Mouse (Mus musculus): Measurements from ENCODE around the gene C1ra. TPM values are rescaled to one million over a fixed set of nuclear protein-coding genes. Genes with fewer than 3 reads are reported as not detected.

Gene C1ra
- polyA plus RNA-seq, 1 experiment from 2014 or later: 0.19 TPM

- Histone ChIP-seq H3K9me3 (replicated peaks) (no peaks in the 10 kb centered on the region; the same call in 1 of the 2 replicates), H3K9ac (no peak overlapping the region), H3K27me3 (replicated peaks) (no peaks in the 10 kb centered on the region), H3K4me2 (no peak overlapping the region), H3K27ac (ENCODE audit: poor library complexity, severe bottlenecking) (no peak overlapping the region), H3K36me3 (no peaks in the 10 kb centered on the region), H3K4me3 (no peak overlapping the region), H3K4me1 (replicated peaks) (no peaks in the 10 kb centered on the region)
- 39% methylated on average over 2 of the region's 2 CpGs for WGBS
- ATAC-seq (ENCODE audit: insufficient number of reproducible peaks, low FRiP score): no peak
These were observed 24.7 kb upstream of the C1ra start for GRCm38 (mm10) chr6:124487509-124487908.

- Histone ChIP-seq H3K4me1 (replicated peaks) (peaks cover 6% of the 10 kb centered on the region; the same call in 1 of the 2 replicates), H3K9ac (no peak overlapping the region), H3K36me3 (no peaks in the 10 kb centered on the region), H3K27me3 (replicated peaks) (no peaks in the 10 kb centered on the region), H3K27ac (ENCODE audit: poor library complexity, severe bottlenecking) (no peak overlapping the region), H3K9me3 (replicated peaks) (no peaks in the 10 kb centered on the region; the same call in 1 of the 2 replicates), H3K4me3 (no peak overlapping the region), H3K4me2 (no peak overlapping the region)
- no peak for ATAC-seq (ENCODE audit: insufficient number of reproducible peaks, low FRiP score)
- 70% methylated on average over 4 of the region's 4 CpGs for WGBS
These were observed 23.3 kb upstream of the C1ra start for GRCm38 (mm10) chr6:124488952-124489351.

DNA sequence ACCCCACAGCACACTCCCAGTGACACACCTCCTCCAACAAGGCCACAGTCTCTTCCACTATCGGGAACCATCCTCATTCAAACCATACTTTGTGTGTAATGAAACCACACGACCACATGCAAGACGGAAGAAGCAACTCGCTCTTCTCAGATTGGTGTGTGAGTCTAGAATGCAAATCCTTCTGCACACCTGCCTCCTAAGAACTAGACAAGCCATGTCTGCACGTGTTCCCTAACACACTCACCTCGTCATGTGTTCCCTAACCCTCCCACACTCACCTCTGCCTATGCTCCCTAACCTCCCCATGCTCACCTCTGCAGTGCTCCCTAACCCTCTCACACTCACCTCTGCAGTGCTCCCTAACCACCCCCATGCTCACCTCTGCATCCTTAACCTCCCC is 20.8 kb upstream of the C1ra start:
- 76% methylated on average over 6 of the region's 6 CpGs for WGBS
- ATAC-seq (ENCODE audit: insufficient number of reproducible peaks, low FRiP score): no peak
- no peak overlapping the region for H3K27ac ChIP-seq (ENCODE audit: poor library complexity, severe bottlenecking)
- H3K9ac ChIP-seq: no peak overlapping the region
- H3K36me3 ChIP-seq: no peaks in the 10 kb centered on the region
- no peak overlapping the region for H3K4me3 ChIP-seq
- no peak overlapping the region for H3K4me2 ChIP-seq
- peaks cover 6% of the 10 kb centered on the region; the same call in 1 of the 2 replicates for H3K4me1 ChIP-seq (replicated peaks)
- H3K9me3 ChIP-seq (replicated peaks): peaks cover 2% of the 10 kb centered on the region; the same call in 1 of the 2 replicates
- H3K27me3 ChIP-seq (replicated peaks): no peaks in the 10 kb centered on the region

- Histone ChIP-seq H3K4me1 (replicated peaks) (peaks cover 6% of the 10 kb centered on the region; the same call in 1 of the 2 replicates), H3K36me3 (no peaks in the 10 kb centered on the region), H3K9me3 (replicated peaks) (0 out of 2 replicates have a peak, but pooled peaks cover 2% of the 10 kb centered on the region), H3K4me3 (no peak within 1 kb of the TSS), H3K27me3 (replicated peaks) (no peaks in the 10 kb centered on the region), H3K9ac (no peak within 1 kb of the TSS), H3K4me2 (no peak within 1 kb of the TSS), H3K27ac (ENCODE audit: poor library complexity, severe bottlenecking) (no peak within 1 kb of the TSS)
- 51% methylated on average over 4 of the region's 4 CpGs for WGBS
- ATAC-seq (ENCODE audit: insufficient number of reproducible peaks, low FRiP score): peak; percentile 81
These were observed 19.2 kb upstream of the C1ra start, which contains the start of gene C1rl for GRCm38 (mm10) chr6:124492842-124493561. C1rl (plus strand) TSS chr6:124493113.

DNA sequence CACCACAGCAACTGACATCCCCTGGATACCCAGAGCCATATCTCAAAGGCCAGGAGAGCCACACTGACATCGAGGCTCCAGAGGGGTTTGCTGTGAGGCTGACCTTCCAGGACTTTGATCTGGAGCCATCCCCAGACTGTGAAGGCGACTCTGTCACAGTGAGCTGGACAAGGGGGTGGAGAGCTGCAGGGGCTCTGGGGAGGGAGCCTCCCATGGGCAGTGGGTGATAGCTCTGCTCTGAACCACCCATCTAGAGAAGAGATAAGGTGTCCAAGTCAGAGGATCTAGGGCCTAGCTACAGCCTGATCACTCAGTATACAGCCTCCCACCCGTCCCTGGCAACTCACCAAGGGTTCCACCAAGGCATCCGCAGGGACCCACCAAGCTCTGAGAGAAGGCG is 18.3 kb upstream of the C1ra start:
- H3K36me3 ChIP-seq: no peaks in the 10 kb centered on the region
- WGBS: 71% methylated on average over 5 of the region's 5 CpGs
- H3K27ac ChIP-seq (ENCODE audit: poor library complexity, severe bottlenecking): no peak overlapping the region
- H3K4me1 ChIP-seq (replicated peaks): peaks cover 6% of the 10 kb centered on the region; the same call in 1 of the 2 replicates
- H3K4me3 ChIP-seq: no peak overlapping the region
- H3K9me3 ChIP-seq (replicated peaks): 0 out of 2 replicates have a peak, but pooled peaks cover 2% of the 10 kb centered on the region
- H3K27me3 ChIP-seq (replicated peaks): no peaks in the 10 kb centered on the region
- ATAC-seq (ENCODE audit: insufficient number of reproducible peaks, low FRiP score): peak; percentile 40; the same call in 1 of the 2 replicates
- no peak overlapping the region for H3K9ac ChIP-seq
- H3K4me2 ChIP-seq: no peak overlapping the region

GRCm38 (mm10) chr6:124496054-124496453 is 16.2 kb upstream of the C1ra start:
- Histone ChIP-seq H3K36me3 (no peaks in the 10 kb centered on the region), H3K9ac (no peak overlapping the region), H3K27me3 (replicated peaks) (no peaks in the 10 kb centered on the region), H3K27ac (ENCODE audit: poor library complexity, severe bottlenecking) (no peak overlapping the region), H3K9me3 (replicated peaks) (0 out of 2 replicates have a peak, but pooled peaks cover 2% of the 10 kb centered on the region), H3K4me1 (replicated peaks) (peaks cover 6% of the 10 kb centered on the region; the same call in 1 of the 2 replicates), H3K4me2 (no peak overlapping the region), H3K4me3 (no peak overlapping the region)
- WGBS: 84% methylated on average over 5 of the region's 5 CpGs
- no peak for ATAC-seq (ENCODE audit: insufficient number of reproducible peaks, low FRiP score)

DNA sequence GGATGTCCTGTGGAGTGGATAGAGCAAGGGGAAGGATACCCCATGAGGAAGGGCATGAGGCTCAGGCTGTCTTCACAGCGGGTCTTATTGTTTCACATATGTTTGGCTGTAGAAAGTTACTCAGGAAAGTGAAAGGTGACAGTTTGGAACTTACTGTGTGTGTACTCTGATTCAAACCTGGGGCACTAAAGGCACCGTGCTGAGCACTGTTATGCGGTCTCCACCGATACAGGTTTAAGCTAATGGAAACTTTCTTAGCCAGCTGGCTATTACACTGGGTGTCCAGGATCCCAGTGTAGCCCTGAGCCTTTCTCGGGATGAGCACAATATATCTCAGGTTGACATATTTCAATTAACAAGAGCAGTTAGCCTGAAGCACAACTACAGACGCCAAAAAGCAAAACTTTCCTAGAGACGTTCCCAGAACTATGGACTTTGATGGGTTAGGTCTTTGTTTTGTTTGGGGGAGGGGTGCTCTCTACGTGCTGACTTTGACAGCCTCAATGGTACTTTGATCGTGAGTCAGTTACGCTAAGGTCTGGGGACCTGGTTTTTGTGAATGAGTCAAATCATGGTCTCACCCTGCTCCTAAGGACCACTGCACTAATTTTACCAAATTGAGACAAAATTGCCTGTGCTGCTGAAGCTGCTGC is 12.2 kb upstream of the C1ra start:
- Histone ChIP-seq H3K27ac (ENCODE audit: poor library complexity, severe bottlenecking) (no peak overlapping the region), H3K4me3 (no peak overlapping the region), H3K9me3 (replicated peaks) (0 out of 2 replicates have a peak, but pooled peaks cover 2% of the 10 kb centered on the region), H3K9ac (no peak overlapping the region), H3K36me3 (no peaks in the 10 kb centered on the region), H3K4me2 (no peak overlapping the region), H3K4me1 (replicated peaks) (no peaks in the 10 kb centered on the region), H3K27me3 (replicated peaks) (no peaks in the 10 kb centered on the region)
- 40% methylated on average over 10 of the region's 10 CpGs for WGBS
- ATAC-seq (ENCODE audit: insufficient number of reproducible peaks, low FRiP score): no peak

GRCm38 (mm10) chr6:124501473-124501872 is 10.7 kb upstream of the C1ra start:
- H3K4me2 ChIP-seq: no peak overlapping the region
- no peaks in the 10 kb centered on the region for H3K4me1 ChIP-seq (replicated peaks)
- WGBS: 70% methylated on average over 4 of the region's 4 CpGs
- H3K9me3 ChIP-seq (replicated peaks): no peaks in the 10 kb centered on the region
- H3K27ac ChIP-seq (ENCODE audit: poor library complexity, severe bottlenecking): no peak overlapping the region
- no peak overlapping the region for H3K4me3 ChIP-seq
- H3K36me3 ChIP-seq: no peaks in the 10 kb centered on the region
- ATAC-seq (ENCODE audit: insufficient number of reproducible peaks, low FRiP score): no peak
- no peaks in the 10 kb centered on the region for H3K27me3 ChIP-seq (replicated peaks)
- no peak overlapping the region for H3K9ac ChIP-seq

GRCm38 (mm10) chr6:124502021-124502420 is 10.2 kb upstream of the C1ra start:
- Histone ChIP-seq H3K9ac (no peak overlapping the region), H3K36me3 (no peaks in the 10 kb centered on the region), H3K27me3 (replicated peaks) (no peaks in the 10 kb centered on the region), H3K4me1 (replicated peaks) (no peaks in the 10 kb centered on the region), H3K27ac (ENCODE audit: poor library complexity, severe bottlenecking) (no peak overlapping the region), H3K9me3 (replicated peaks) (no peaks in the 10 kb centered on the region), H3K4me3 (no peak overlapping the region), H3K4me2 (no peak overlapping the region)
- 74% methylated on average over 5 of the region's 5 CpGs for WGBS
- ATAC-seq (ENCODE audit: insufficient number of reproducible peaks, low FRiP score): no peak

DNA sequence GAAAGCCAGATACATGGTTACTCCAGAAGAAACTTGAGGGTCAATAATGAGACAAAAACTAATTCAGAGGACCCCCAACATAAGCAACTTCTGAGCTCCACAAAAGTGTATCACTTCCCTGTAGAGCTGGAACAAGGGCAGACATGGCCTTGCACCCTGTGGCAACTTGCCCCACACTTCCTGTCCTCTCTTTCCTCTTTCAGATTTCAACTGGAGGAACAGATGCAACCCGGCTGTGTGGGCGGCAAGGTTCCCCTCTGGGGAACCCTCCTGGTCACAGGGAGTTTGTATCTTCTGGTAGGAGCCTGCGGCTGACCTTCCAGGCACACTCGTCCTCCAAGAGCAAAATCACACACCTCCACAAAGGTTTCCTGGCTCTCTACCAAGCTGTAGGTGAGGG is 7.2 kb upstream of the C1ra start:
- Histone ChIP-seq H3K4me1 (replicated peaks) (no peaks in the 10 kb centered on the region), H3K4me3 (no peak overlapping the region), H3K9me3 (replicated peaks) (no peaks in the 10 kb centered on the region), H3K4me2 (no peak overlapping the region), H3K36me3 (no peaks in the 10 kb centered on the region), H3K9ac (no peak overlapping the region), H3K27ac (ENCODE audit: poor library complexity, severe bottlenecking) (no peak overlapping the region), H3K27me3 (replicated peaks) (no peaks in the 10 kb centered on the region)
- WGBS: 62% methylated on average over 4 of the region's 4 CpGs
- ATAC-seq (ENCODE audit: insufficient number of reproducible peaks, low FRiP score): no peak

GRCm38 (mm10) chr6:124506991-124507390 is 5.2 kb upstream of the C1ra start:
- Histone ChIP-seq H3K4me2 (no peak overlapping the region), H3K36me3 (no peaks in the 10 kb centered on the region), H3K4me1 (replicated peaks) (no peaks in the 10 kb centered on the region), H3K9me3 (replicated peaks) (no peaks in the 10 kb centered on the region), H3K9ac (no peak overlapping the region), H3K27me3 (replicated peaks) (no peaks in the 10 kb centered on the region), H3K27ac (ENCODE audit: poor library complexity, severe bottlenecking) (no peak overlapping the region), H3K4me3 (no peak overlapping the region)
- WGBS: 71% methylated on average over 6 of the region's 6 CpGs
- ATAC-seq (ENCODE audit: insufficient number of reproducible peaks, low FRiP score): no peak
